Mouse (Mus musculus) heart, embryonic 11.5 days (tissue): ENCODE data around the gene Usp46. TPM values are rescaled to one million over a fixed set of nuclear protein-coding genes. Genes with fewer than 3 reads are reported as not detected.

Experiments used
- ATAC-seq: fragments of 200-750 bp; cut with Nextera tagmentation; replicated peaks from 2 replicates; pipeline ENCODE4 v1.8.0; 2017; ENCODE audit warnings: moderate library complexity; ENCODE audit not compliant: insufficient number of reproducible peaks, low FRiP score, low TSS enrichment
- H3K27ac ChIP-seq: fragments of 300-500 bp; sonication (generic); 2 replicates; pipeline ENCODE4 v1.5.1; 2014; ENCODE audit warnings: mild to moderate bottlenecking, low read depth, low read length
- H3K27me3 ChIP-seq: fragments of 300-500 bp; sonication (generic); 2 replicates; pipeline ENCODE4 v1.6.1; 2014; ENCODE audit warnings: mild to moderate bottlenecking, low read length, mixed read lengths; ENCODE audit not compliant: control insufficient read depth, insufficient read depth
- H3K36me3 ChIP-seq: fragments of 300-500 bp; sonication (generic); 2 replicates; pipeline ENCODE4 v1.6.1; 2014; ENCODE audit warnings: mild to moderate bottlenecking, low read length, moderate library complexity, mixed read lengths; ENCODE audit not compliant: control insufficient read depth, insufficient read depth
- H3K4me1 ChIP-seq: fragments of 300-500 bp; sonication (generic); 2 replicates; pipeline ENCODE4 v1.6.1; 2014; ENCODE audit warnings: low read length; ENCODE audit not compliant: control insufficient read depth, insufficient read depth
- H3K4me2 ChIP-seq: fragments of 300-500 bp; sonication (generic); 2 replicates; pipeline ENCODE4 v1.6.1; 2014; ENCODE audit warnings: mild to moderate bottlenecking, moderate library complexity
- H3K4me3 ChIP-seq: fragments of 300-500 bp; sonication (generic); 2 replicates; pipeline ENCODE4 v1.5.1; 2014; ENCODE audit warnings: low read depth, low read length
- H3K9ac ChIP-seq: fragments of 300-500 bp; sonication (generic); 2 replicates; pipeline ENCODE4 v1.6.1; 2014; ENCODE audit warnings: mild to moderate bottlenecking, low read depth, low read length, moderate library complexity
- H3K9me3 ChIP-seq: fragments of 300-500 bp; sonication (generic); replicated peaks from 2 replicates; pipeline ENCODE4 v1.6.1; 2016; ENCODE audit warnings: low read length; ENCODE audit not compliant: control insufficient read depth
- WGBS: fragments of 180-500 bp; shearing (Covaris S2); extraction: QIAGEN DNeasy Blood & Tissue Kit; methylation state at CpG from one replicate; pipeline ENCODE4 v1.1.7; 2014; ENCODE audit not compliant: insufficient replicate concordance; 5-methylcytosine and 5-hydroxymethylcytosine counted together
- polyA plus RNA-seq: library from polyadenylated mRNA; unstranded; fragments of >200 nt; fragmentation: Nextera tagmentation; extraction: Ambion mirVana; gene quantifications from 2 replicates; pipeline ENCODE4 v1.2.1, GENCODE M21; 2014

The Usp46 gene
- polyA plus RNA-seq, 1 experiment from 2014 or later, result 36.8 TPM

GRCm38 (mm10) chr5:74044591-74044990 lies 23.6 kb downstream of the Usp46 start:
- Histone ChIP-seq H3K27me3 (no peaks in the 10 kb centered on the region), H3K27ac (no peak overlapping the region), H3K4me1 (peaks cover 10% of the 10 kb centered on the region), H3K4me3 (no peak overlapping the region), H3K9me3 (no peaks in the 10 kb centered on the region), H3K4me2 (no peak overlapping the region), H3K36me3 (no peaks in the 10 kb centered on the region), H3K9ac (no peak overlapping the region)
- WGBS, result 57% methylated on average over 7 of the region's 7 CpGs
- ATAC-seq, result no peak

DNA sequence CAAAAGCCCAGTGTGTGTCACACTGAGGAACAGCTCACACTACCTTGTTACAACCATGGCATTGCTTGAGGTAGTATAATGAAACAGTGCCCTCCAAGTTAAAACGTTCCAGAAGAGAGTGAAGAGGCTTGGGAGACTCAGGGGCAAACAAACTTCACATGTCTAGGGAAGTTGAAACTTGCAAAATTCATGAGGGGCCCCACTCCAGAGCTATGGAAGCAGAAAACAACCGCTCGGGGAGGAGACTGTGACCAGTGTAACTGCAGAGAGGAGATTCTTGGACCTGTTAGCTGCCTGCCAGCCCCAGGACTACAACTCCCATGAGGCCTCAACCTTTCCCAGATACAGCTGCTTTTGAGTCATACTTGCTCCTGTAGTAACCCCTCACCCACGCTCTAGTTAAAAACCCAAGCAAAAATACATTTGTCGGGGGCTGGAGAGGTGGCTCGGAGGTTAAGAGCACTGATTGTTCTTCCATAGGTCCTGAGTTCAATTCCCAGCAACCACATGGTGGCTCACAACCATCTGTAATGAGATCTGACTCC lies 25.4 kb downstream of the Usp46 start:
- H3K27ac ChIP-seq, result no peak overlapping the region
- H3K36me3 ChIP-seq, result no peaks in the 10 kb centered on the region
- H3K4me1 ChIP-seq, result peaks cover 12% of the 10 kb centered on the region
- H3K4me3 ChIP-seq, result no peak overlapping the region
- no peaks in the 10 kb centered on the region for H3K9me3 ChIP-seq
- no peak overlapping the region for H3K9ac ChIP-seq
- no peaks in the 10 kb centered on the region for H3K27me3 ChIP-seq
- ATAC-seq, result no peak
- H3K4me2 ChIP-seq, result no peak overlapping the region
- 69% methylated on average over 6 of the region's 6 CpGs for WGBS

GRCm38 (mm10) chr5:74040541-74040940 lies 27.7 kb downstream of the Usp46 start:
- H3K4me1 ChIP-seq, result peaks cover 9% of the 10 kb centered on the region
- no peak overlapping the region for H3K9ac ChIP-seq
- no peak overlapping the region for H3K27ac ChIP-seq
- peaks cover 4% of the 10 kb centered on the region; the same call in 1 of the 2 replicates for H3K36me3 ChIP-seq
- H3K4me2 ChIP-seq, result no peak overlapping the region
- no peak for ATAC-seq
- H3K27me3 ChIP-seq, result no peaks in the 10 kb centered on the region
- H3K9me3 ChIP-seq, result no peaks in the 10 kb centered on the region
- H3K4me3 ChIP-seq, result no peak overlapping the region
- 90% methylated on average over 4 of the region's 4 CpGs for WGBS

DNA sequence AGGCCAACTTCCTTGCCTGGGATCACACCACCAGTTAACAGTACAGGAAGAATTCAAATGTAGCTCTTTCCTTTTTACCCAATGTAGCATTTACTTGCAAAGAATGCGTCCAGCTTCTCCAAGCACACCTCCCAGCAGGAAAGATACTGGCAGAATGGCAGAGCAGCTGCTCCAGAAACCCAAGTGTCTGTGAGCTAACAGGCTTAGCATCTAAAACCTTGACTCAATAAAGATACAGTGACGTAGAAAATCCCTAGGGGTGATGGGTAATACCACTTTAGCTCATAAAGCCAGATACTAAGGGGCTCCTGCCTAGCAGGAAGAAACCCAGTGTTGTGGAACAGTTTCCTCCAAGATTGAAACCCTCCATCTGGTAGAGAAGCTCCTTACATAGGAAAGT lies 32.8 kb downstream of the Usp46 start:
- no peaks in the 10 kb centered on the region for H3K27me3 ChIP-seq
- no peak overlapping the region for H3K4me2 ChIP-seq
- H3K4me3 ChIP-seq, result no peak overlapping the region
- peaks cover 8% of the 10 kb centered on the region for H3K36me3 ChIP-seq
- ATAC-seq, result no peak
- no peaks in the 10 kb centered on the region for H3K9me3 ChIP-seq
- WGBS, result 83% methylated on average over 2 of the region's 2 CpGs
- no peak overlapping the region for H3K9ac ChIP-seq
- peaks cover 7% of the 10 kb centered on the region; the same call in 1 of the 2 replicates for H3K4me1 ChIP-seq
- H3K27ac ChIP-seq, result no peak overlapping the region

- WGBS, result 78% methylated on average over 4 of the region's 4 CpGs
- no peak for ATAC-seq
- H3K4me1 ChIP-seq, result peaks cover 12% of the 10 kb centered on the region
- H3K4me3 ChIP-seq, result no peak overlapping the region
- H3K9me3 ChIP-seq, result no peaks in the 10 kb centered on the region
- no peak overlapping the region for H3K4me2 ChIP-seq
- H3K27ac ChIP-seq, result no peak overlapping the region
- no peaks in the 10 kb centered on the region for H3K27me3 ChIP-seq
- H3K9ac ChIP-seq, result no peak overlapping the region
- peaks cover 8% of the 10 kb centered on the region for H3K36me3 ChIP-seq
These were observed 34.1 kb downstream of the Usp46 start for GRCm38 (mm10) chr5:74034177-74034576.

- peaks cover 8% of the 10 kb centered on the region for H3K4me1 ChIP-seq
- no peaks in the 10 kb centered on the region for H3K9me3 ChIP-seq
- peaks cover 15% of the 10 kb centered on the region for H3K36me3 ChIP-seq
- no peak for ATAC-seq
- no peak overlapping the region for H3K4me2 ChIP-seq
- H3K9ac ChIP-seq, result no peak overlapping the region
- 58% methylated on average over 7 of the region's 7 CpGs for WGBS
- no peak overlapping the region for H3K27ac ChIP-seq
- no peaks in the 10 kb centered on the region for H3K27me3 ChIP-seq
- no peak overlapping the region for H3K4me3 ChIP-seq
These were observed 38.4 kb downstream of the Usp46 start for GRCm38 (mm10) chr5:74029787-74030186.

DNA sequence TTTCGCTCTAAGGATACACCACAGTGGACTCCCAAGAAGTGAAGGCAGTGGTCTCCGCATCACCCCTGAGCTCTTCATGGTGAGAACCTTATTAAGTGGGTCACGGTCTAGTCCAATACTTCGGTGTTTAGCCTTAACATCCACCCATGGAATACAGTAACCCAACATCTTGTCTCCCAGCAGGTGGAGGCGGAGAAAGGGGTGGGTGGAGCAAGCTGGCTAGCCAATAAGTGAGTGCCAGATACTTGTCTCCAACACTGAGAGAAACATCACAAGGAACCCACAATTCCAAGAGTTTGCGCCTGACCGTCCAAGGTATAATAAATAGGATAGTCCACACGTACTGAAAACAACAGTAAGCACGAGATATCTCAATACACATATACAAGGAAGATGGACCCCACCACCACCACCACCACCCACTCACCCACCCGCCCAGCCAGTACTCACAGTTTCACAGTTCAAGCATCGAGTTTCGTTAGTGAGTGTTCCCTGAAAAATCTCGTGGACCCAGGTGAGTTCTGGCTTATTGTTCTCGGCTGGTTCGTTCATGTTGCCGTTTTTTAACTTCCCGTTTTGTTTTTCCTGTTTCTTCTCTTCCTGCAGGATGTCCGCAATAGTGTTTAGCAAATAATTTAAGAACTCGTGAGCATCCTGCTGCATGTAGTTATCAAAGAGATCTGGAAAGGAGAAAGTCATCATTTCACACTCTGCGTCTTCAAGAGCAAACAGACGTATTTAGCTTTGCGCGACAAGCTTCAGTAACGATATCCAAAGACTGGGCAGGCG lies 39.3 kb downstream of the Usp46 start:
- Histone ChIP-seq H3K36me3 (peaks cover 15% of the 10 kb centered on the region), H3K4me3 (no peak overlapping the region), H3K9me3 (no peaks in the 10 kb centered on the region), H3K9ac (no peak overlapping the region), H3K27me3 (no peaks in the 10 kb centered on the region), H3K27ac (no peak overlapping the region), H3K4me1 (peaks cover 8% of the 10 kb centered on the region), H3K4me2 (no peak overlapping the region)
- 90% methylated on average over 25 of the region's 25 CpGs for WGBS
- no peak for ATAC-seq

GRCm38 (mm10) chr5:74028221-74028620 lies 40.0 kb downstream of the Usp46 start:
- Histone ChIP-seq H3K9me3 (no peaks in the 10 kb centered on the region), H3K4me1 (peaks cover 8% of the 10 kb centered on the region), H3K9ac (no peak overlapping the region), H3K36me3 (peaks cover 15% of the 10 kb centered on the region), H3K27me3 (no peaks in the 10 kb centered on the region), H3K27ac (no peak overlapping the region), H3K4me3 (no peak overlapping the region), H3K4me2 (no peak overlapping the region)
- no peak for ATAC-seq
- 72% methylated on average over 2 of the region's 2 CpGs for WGBS

DNA sequence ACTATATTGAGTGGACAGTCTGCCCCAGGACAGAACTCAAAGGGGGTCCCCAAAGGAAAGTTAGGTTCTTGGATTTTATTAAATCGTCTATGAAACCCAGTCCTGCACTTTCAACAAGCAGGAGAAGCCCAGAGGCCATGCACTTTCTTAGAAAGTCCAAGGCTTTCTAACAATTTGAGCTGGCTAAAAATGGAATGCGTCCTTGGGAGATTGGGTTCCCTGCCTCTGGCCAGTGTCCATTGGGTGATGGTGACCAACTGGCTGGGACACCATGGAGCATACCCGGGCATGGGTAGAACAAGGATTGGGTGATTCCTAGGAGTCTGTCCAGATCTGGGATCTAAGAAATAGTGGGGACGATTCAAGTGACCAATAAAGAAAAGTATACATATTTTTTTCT lies 47.7 kb downstream of the Usp46 start:
- H3K4me2 ChIP-seq, result no peak overlapping the region
- 93% methylated on average over 4 of the region's 4 CpGs for WGBS
- no peak for ATAC-seq
- no peak overlapping the region for H3K9ac ChIP-seq
- no peaks in the 10 kb centered on the region for H3K4me1 ChIP-seq
- 0 out of 2 replicates have a peak, but pooled peaks cover 2% of the 10 kb centered on the region for H3K9me3 ChIP-seq
- H3K27ac ChIP-seq, result no peak overlapping the region
- H3K36me3 ChIP-seq, result peaks cover 10% of the 10 kb centered on the region
- no peaks in the 10 kb centered on the region for H3K27me3 ChIP-seq
- H3K4me3 ChIP-seq, result no peak overlapping the region
